Mouse (Mus musculus) right cerebral cortex, postnatal 25 days (tissue): ENCODE results near the gene Sphk2.
A peak's percentile ranks its signal among the peaks of the same experiment; 100 is the strongest.

Experiments
- DNase-seq: peaks from one replicate; pipeline ENCODE4 v3.0.0; 2022

Gene Sphk2

GRCm38 (mm10) chr7:45709677-45710355 is 8.0 kb downstream of the Sphk2 start:
- no peak for DNase-seq

- peak; percentile 53 for DNase-seq
Observed at GRCm38 (mm10) chr7:45709036-45709435, 8.8 kb downstream of the Sphk2 start.

GRCm38 (mm10) chr7:45708221-45708761 is 9.5 kb downstream of the Sphk2 start:
- no peak for DNase-seq

- DNase-seq, result peak; percentile 92
Observed at GRCm38 (mm10) chr7:45707375-45707967, 10.3 kb downstream of the Sphk2 start.

GRCm38 (mm10) chr7:45706721-45707241 is 11.0 kb downstream of the Sphk2 start:
- peak; percentile 88 for DNase-seq

GRCm38 (mm10) chr7:45705873-45706281 is 11.9 kb downstream of the Sphk2 start:
- peak; percentile 81 for DNase-seq

GRCm38 (mm10) chr7:45705443-45705864 is 12.3 kb downstream of the Sphk2 start:
- no peak for DNase-seq

- peak; percentile 99 for DNase-seq
Observed at GRCm38 (mm10) chr7:45704730-45705442, 12.9 kb downstream of the Sphk2 start, which contains the start of gene Dbp. Dbp (plus strand) TSS chr7:45705088.

GRCm38 (mm10) chr7:45704046-45704559 is 13.7 kb downstream of the Sphk2 start:
- peak; percentile 75 for DNase-seq

GRCm38 (mm10) chr7:45703521-45704033 is 14.2 kb downstream of the Sphk2 start:
- no peak for DNase-seq

- DNase-seq, result no peak
Observed at GRCm38 (mm10) chr7:45702809-45703520, 14.8 kb downstream of the Sphk2 start.

GRCm38 (mm10) chr7:45702316-45702715 is 15.5 kb downstream of the Sphk2 start:
- no peak for DNase-seq

GRCm38 (mm10) chr7:45701607-45702006 is 16.2 kb downstream of the Sphk2 start:
- DNase-seq, result no peak

GRCm38 (mm10) chr7:45701072-45701471 is 16.7 kb downstream of the Sphk2 start:
- peak; percentile 60 for DNase-seq

GRCm38 (mm10) chr7:45700301-45701015 is 17.3 kb downstream of the Sphk2 start:
- DNase-seq, result peak; percentile 80

GRCm38 (mm10) chr7:45699523-45700141 is 18.2 kb downstream of the Sphk2 start, which contains the start of gene Car11:
Car11 (plus strand) TSS chr7:45699843.
- peak; percentile 59 for DNase-seq

- DNase-seq, result no peak
Observed at GRCm38 (mm10) chr7:45697894-45698293, 19.9 kb downstream of the Sphk2 start.

GRCm38 (mm10) chr7:45695098-45695497 is 22.7 kb downstream of the Sphk2 start:
- no peak for DNase-seq

GRCm38 (mm10) chr7:45693921-45694591 is 23.7 kb downstream of the Sphk2 start, which contains the start of gene Sec1:
Sec1 (minus strand) TSS chr7:45694402.
- no peak for DNase-seq

GRCm38 (mm10) chr7:45692364-45692763 is 25.4 kb downstream of the Sphk2 start:
- DNase-seq, result no peak
